Mouse (Mus musculus): ENCODE data around the gene Gm20517.

DNA sequence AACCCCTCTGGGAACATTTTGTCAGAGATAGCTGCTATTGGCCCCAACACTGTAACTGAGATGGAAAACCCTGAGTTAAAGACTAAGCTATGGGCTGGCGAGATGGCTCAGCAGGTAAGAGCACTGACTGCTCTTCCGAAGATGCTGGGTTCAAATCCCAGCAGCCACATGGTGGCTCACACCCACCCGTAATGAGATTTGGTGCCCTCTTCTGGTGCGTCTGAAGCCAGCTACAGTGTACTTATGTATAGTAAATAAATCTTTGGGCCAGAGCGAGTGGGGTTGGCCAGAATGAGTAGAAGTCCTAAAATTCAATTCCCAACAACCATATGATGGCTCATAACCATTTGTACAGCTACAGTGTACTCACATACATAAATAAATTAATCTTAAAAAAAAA is 5.2 kb upstream of the Gm20517 start:
- no peak for TF ChIP-seq EP300 (IDR thresholded peaks at IDR 0.05; ENCODE audit: low read depth in 1 of 2, low read length in 2 of 2)
- TF ChIP-seq POLR2A (IDR thresholded peaks at IDR 0.05; ENCODE audit: control insufficient read depth in 1 of 2, insufficient read depth in 1 of 2, low read depth in 1 of 2, low read length in 2 of 2, poor library complexity in 1 of 2) = no peak
- TF ChIP-seq JUND (IDR thresholded peaks at IDR 0.05; ENCODE audit: low read depth, low read length) = no peak
- no peak for TF ChIP-seq POLR2AphosphoS5 (IDR thresholded peaks at IDR 0.05; ENCODE audit: borderline replicate concordance, low read depth, low read length)
- TF ChIP-seq CTCF (IDR thresholded peaks at IDR 0.05 in 2 of 3, conservative IDR thresholded peaks at IDR 0.05 in 1 of 3; ENCODE audit: control insufficient read depth in 1 of 3, insufficient read depth in 1 of 3, low read depth in 2 of 3, low read length in 3 of 3, poor library complexity in 1 of 3, severe bottlenecking in 1 of 3) = peak; percentile 19 to 58 (median 56); a peak in 5 of 6 replicates
- no peak for TF ChIP-seq RCOR1 (IDR thresholded peaks at IDR 0.05; ENCODE audit: low read depth, low read length)
- TF ChIP-seq ELF1 (IDR thresholded peaks at IDR 0.05; ENCODE audit: low read depth, low read length) = no peak
- peak; percentile 22 for TF ChIP-seq RAD21 (IDR thresholded peaks at IDR 0.05; ENCODE audit: low read depth, low read length)
- TF ChIP-seq GATA1 (IDR thresholded peaks at IDR 0.05; ENCODE audit: low read depth, low read length) = no peak
- no peak for TF ChIP-seq NRF1 (IDR thresholded peaks at IDR 0.05; ENCODE audit: insufficient read depth, low read depth, low read length, poor library complexity, severe bottlenecking)
- TF ChIP-seq MXI1 (IDR thresholded peaks at IDR 0.05; ENCODE audit: low read depth, low read length) = no peak
